Mouse (Mus musculus): ENCODE data around the gene Fxyd6.

DNA sequence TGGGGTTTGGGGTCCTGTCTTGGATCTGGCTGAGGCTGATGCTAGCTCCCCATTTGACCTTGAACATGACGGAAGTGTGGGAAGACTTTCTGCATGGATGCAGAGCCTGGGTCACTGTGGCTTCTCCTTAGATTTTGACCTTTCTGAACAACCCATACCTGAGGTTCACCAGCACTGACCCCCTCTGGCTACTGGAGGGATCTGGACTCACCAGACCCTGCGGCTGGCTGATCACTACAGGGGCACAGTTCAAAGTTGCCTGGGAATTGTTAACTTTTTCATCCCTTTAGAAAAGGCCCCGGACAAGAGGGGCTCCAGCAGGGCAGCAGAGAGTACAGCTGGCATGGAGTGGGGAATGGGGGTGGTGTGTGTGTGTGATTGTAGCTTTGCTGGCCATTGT lies 36.8 kb downstream of the Fxyd6 start:
- TF ChIP-seq POLR2A (IDR thresholded peaks at IDR 0.05; ENCODE audit: borderline replicate concordance, control insufficient read depth, low read depth, low read length) (no peak), CTCF (IDR thresholded peaks at IDR 0.05; ENCODE audit: control insufficient read depth, insufficient read depth, low read length) (no peak)

Measured in bone marrow, adult 2 months (tissue).